Mouse (Mus musculus) midbrain, embryonic 11.5 days (tissue): ENCODE measurements around the gene Vmn2r20. TPM values are rescaled to one million over a fixed set of nuclear protein-coding genes. Genes with fewer than 3 reads are reported as not detected.
"Not testable (repeated sequence)": the region's sequence is repeated elsewhere in the genome, so short reads cannot be mapped to it uniquely, and the experiment has no call there.

Source experiments
- ATAC-seq: fragments of 200-750 bp; cut with Nextera tagmentation; 2 replicates; pipeline ENCODE4 v1.8.0; 2017; ENCODE audit warnings: moderate TSS enrichment, moderate library complexity; ENCODE audit not compliant: low FRiP score
- DNase-seq: peaks from one replicate; pipeline ENCODE4 v3.0.0; 2015; ENCODE audit warnings: low spot score; ENCODE audit errors: missing footprints
- H3K27ac ChIP-seq: fragments of 300-500 bp; sonication (generic); 2 replicates; pipeline ENCODE4 v1.5.1; 2014; ENCODE audit warnings: low read depth, low read length
- H3K27me3 ChIP-seq: fragments of 300-500 bp; sonication (generic); 2 replicates; pipeline ENCODE4 v1.6.1; 2014; ENCODE audit warnings: mild to moderate bottlenecking, low read length, moderate library complexity, mixed read lengths; ENCODE audit not compliant: control insufficient read depth, insufficient read depth
- H3K36me3 ChIP-seq: fragments of 300-500 bp; sonication (generic); 2 replicates; pipeline ENCODE4 v1.6.1; 2014; ENCODE audit warnings: mild to moderate bottlenecking, low read length, moderate library complexity, mixed read lengths; ENCODE audit not compliant: control insufficient read depth, insufficient read depth
- H3K4me1 ChIP-seq: fragments of 300-500 bp; sonication (generic); 2 replicates; pipeline ENCODE4 v1.6.1; 2014; ENCODE audit warnings: low read length; ENCODE audit not compliant: control insufficient read depth, insufficient read depth
- H3K4me2 ChIP-seq: fragments of 300-500 bp; sonication (generic); 2 replicates; pipeline ENCODE4 v1.6.1; 2014; ENCODE audit warnings: mild to moderate bottlenecking, moderate library complexity
- H3K4me3 ChIP-seq: fragments of 300-500 bp; sonication (generic); 2 replicates; pipeline ENCODE4 v1.5.1; 2014; ENCODE audit warnings: low read depth, low read length
- H3K9ac ChIP-seq: fragments of 300-500 bp; sonication (generic); 2 replicates; pipeline ENCODE4 v1.6.1; 2014; ENCODE audit warnings: low read length
- H3K9me3 ChIP-seq: fragments of 300-500 bp; sonication (generic); 2 replicates; pipeline ENCODE4 v1.6.1; 2016; ENCODE audit warnings: low read length; ENCODE audit not compliant: control insufficient read depth
- WGBS: fragments of 180-500 bp; shearing (Covaris S2); extraction: QIAGEN DNeasy Blood & Tissue Kit; methylation state at CpG from one replicate; pipeline ENCODE4 v1.1.7; 2014; 5-methylcytosine and 5-hydroxymethylcytosine counted together
- polyA plus RNA-seq: library from polyadenylated mRNA; unstranded; fragments of >200 nt; fragmentation: Nextera tagmentation; extraction: Ambion mirVana; gene quantifications from 2 replicates; pipeline ENCODE4 v1.2.1, GENCODE M21; 2014

Vmn2r20 gene
- polyA plus RNA-seq, result not detected in 2 replicates

- not testable (repeated sequence) for H3K9me3 ChIP-seq, H3K4me1 ChIP-seq, H3K27ac ChIP-seq, H3K27me3 ChIP-seq, H3K9ac ChIP-seq, ATAC-seq, H3K4me3 ChIP-seq, DNase-seq, H3K4me2 ChIP-seq, H3K36me3 ChIP-seq
- no CpG with 5 or more reads among the region's 4 CpGs for WGBS
Measured at GRCm38 (mm10) chr6:123418016-123418415, at the start of gene Vmn2r20. Gene Vmn2r20 (minus strand): TSS chr6:123418116.

- ATAC-seq, H3K4me2 ChIP-seq, H3K9me3 ChIP-seq, H3K36me3 ChIP-seq, DNase-seq, H3K4me1 ChIP-seq, H3K27me3 ChIP-seq, H3K4me3 ChIP-seq, H3K27ac ChIP-seq, H3K9ac ChIP-seq: not testable (repeated sequence)
- WGBS, result no CpG with 5 or more reads among the region's 1 CpGs
Measured at GRCm38 (mm10) chr6:123424413-123424812, 6.5 kb upstream of the Vmn2r20 start.

DNA sequence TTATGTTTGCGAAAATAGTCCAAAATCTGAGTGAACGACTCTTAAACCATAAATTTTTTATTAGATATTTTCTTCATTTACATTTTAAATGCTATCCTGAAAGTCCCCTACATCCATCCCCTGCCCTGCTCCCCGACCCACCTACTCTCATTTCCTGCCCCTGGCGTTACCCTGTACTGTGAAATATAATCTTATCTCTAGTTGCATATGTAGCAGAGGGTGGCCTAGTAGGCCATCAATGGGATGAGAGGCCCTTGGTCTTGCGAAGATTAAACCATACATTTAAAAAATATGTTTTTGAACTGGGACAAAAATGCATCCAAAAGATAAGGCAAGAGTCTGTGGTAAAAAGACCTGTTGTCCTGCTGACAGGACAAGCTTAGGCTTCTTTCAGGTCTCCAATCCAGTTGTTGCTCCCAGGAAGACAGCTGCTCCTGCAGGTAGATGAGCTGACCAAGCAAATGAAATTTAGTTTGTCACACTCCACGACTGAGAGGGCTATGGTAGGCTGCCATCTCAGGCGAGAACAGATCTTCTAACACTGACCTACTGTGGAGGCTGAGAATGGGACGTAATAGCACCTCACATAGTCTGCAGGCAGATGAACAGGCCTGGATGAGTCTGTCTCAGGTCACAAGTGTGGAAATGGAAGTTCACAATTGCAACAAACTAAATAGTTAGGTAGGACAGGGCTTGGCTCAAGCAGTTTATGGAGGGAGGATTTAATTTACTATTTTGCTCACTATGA lies 10.8 kb downstream of the Vmn2r20 start:
- not testable (repeated sequence) for H3K9me3 ChIP-seq, H3K36me3 ChIP-seq, H3K27me3 ChIP-seq, H3K9ac ChIP-seq, ATAC-seq, H3K4me2 ChIP-seq, H3K4me3 ChIP-seq, DNase-seq, H3K4me1 ChIP-seq, H3K27ac ChIP-seq
- WGBS, result no CpG with 5 or more reads among the region's 8 CpGs

DNA sequence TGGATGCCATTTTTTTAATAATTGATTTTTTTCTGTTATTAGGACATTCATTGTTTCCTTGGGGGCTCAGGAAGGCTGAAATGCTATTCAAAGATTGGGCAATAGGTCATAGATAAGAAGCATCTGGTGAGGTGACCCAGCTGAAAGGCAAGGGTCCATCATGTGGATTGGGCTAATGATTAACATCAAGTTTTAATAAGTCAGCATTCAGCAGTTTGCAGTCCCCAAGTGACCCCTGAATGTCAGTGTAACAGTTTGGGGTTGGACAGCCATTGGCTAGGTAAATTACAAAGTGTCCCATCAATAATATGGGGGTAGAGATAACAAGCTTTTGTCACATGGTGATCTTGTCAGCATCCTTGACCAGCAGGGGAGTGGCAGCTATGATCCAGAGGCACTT lies 29.1 kb downstream of the Vmn2r20 start:
- not testable (repeated sequence) for ATAC-seq, DNase-seq, H3K4me3 ChIP-seq, H3K9me3 ChIP-seq, H3K4me2 ChIP-seq, H3K27me3 ChIP-seq, H3K27ac ChIP-seq, H3K36me3 ChIP-seq, H3K9ac ChIP-seq, H3K4me1 ChIP-seq

DNA sequence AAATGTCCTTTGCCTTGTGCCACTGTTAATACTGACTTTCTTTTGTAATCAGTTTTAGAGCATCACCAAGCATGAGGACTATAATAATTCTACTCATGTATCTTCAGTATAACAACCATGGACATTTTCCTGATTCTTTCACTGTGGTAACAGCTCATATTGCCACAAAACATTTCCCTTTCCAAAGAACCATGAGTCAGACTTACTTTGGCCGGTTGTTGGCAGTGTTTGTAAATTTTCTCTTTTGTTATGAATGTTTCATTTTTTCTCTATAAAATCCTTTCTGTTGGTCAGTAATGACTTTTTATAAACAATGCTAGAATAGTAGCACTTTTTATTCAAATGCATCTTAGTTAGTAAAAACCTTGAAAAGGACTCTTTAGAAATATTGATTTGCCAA lies 71.8 kb downstream of the Vmn2r20 start:
- no peak overlapping the region for H3K4me3 ChIP-seq
- H3K36me3 ChIP-seq, result no peaks in the 10 kb centered on the region
- ATAC-seq (no peak), DNase-seq (no peak)
- no peaks in the 10 kb centered on the region for H3K4me1 ChIP-seq
- H3K4me2 ChIP-seq, result no peak overlapping the region
- no peak overlapping the region for H3K9ac ChIP-seq
- 91% methylated on average over 1 of the region's 1 CpGs for WGBS
- H3K9me3 ChIP-seq, result no peaks in the 10 kb centered on the region
- no peaks in the 10 kb centered on the region for H3K27me3 ChIP-seq
- H3K27ac ChIP-seq, result no peak overlapping the region

DNA sequence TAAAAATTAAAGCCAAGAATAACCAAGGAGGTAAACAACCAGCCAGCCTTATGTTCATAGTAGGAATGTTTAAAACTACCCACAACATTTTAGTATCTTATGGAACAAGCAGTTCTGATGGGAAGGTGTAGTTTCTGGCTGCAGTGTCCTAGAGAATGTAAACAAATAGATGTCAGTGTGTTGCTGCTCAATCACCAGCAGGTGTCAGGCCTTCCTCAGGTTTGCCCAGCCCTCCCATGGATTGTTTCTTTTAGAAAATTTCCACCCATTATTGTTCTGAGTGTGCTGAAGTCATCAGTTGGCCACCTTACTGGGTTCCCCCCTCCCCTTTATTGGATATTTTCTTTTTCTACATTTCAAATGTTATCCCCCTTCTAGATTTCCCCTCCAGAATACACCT lies 77.8 kb downstream of the Vmn2r20 start:
- peak; percentile 66; the same call in 1 of the 2 replicates for ATAC-seq

DNA sequence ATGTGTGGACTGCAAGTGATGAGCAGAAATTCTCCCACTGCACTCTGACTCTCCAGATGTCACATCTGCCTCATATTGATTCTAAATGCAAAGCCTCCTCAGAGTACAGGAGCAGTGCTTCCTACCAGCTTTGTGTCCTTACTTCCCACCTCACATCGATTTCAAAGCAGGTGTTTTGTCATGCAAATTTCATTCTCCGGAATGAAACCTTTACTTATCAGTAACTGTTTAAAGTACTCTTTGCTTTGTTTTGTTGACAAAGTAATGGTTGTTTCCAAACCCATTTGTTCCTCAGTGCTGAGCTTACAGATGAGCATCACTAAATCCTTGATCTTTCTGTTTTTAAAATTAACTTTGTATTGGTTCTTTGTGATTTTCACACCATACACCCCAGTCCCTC lies 85.4 kb downstream of the Vmn2r20 start:
- H3K4me3 ChIP-seq, result no peak overlapping the region
- 54% methylated on average over 2 of the region's 2 CpGs for WGBS
- no peak overlapping the region for H3K9ac ChIP-seq
- H3K4me1 ChIP-seq, result no peaks in the 10 kb centered on the region
- no peak overlapping the region for H3K4me2 ChIP-seq
- H3K36me3 ChIP-seq, result no peaks in the 10 kb centered on the region
- H3K27me3 ChIP-seq, result no peaks in the 10 kb centered on the region
- no peak for DNase-seq
- no peak overlapping the region for H3K27ac ChIP-seq
- ATAC-seq, result no peak
- no peaks in the 10 kb centered on the region for H3K9me3 ChIP-seq

More for the DNA sequence above, 77.8 kb downstream of the Vmn2r20 start:
- no peaks in the 10 kb centered on the region for H3K27me3 ChIP-seq
- no peak overlapping the region for H3K4me3 ChIP-seq
- H3K4me2 ChIP-seq, result no peak overlapping the region
- no peaks in the 10 kb centered on the region for H3K9me3 ChIP-seq
- H3K4me1 ChIP-seq, result no peaks in the 10 kb centered on the region
- H3K27ac ChIP-seq, result no peak overlapping the region
- DNase-seq, result no peak
- H3K9ac ChIP-seq, result no peak overlapping the region
- no peaks in the 10 kb centered on the region for H3K36me3 ChIP-seq

Other genes with a start within 250 kb of the Vmn2r20 start
- gene Clec4b2, start 245.2 kb downstream of the Vmn2r20 start, polyA plus RNA-seq, result not detected in 2 replicates
- 0.94 and 1.0 TPM in 2 replicates for gene Clec4n, start 188.3 kb downstream of the Vmn2r20 start, polyA plus RNA-seq
- gene Clec4d, start 156.0 kb downstream of the Vmn2r20 start, polyA plus RNA-seq, result not detected in 2 replicates
- gene Clec4e, start 128.2 kb downstream of the Vmn2r20 start, polyA plus RNA-seq, result not detected in 2 replicates
- not detected in 2 replicates for gene Vmn2r19, start 109.8 kb downstream of the Vmn2r20 start, polyA plus RNA-seq
- not detected in 2 replicates for gene Vmn2r21, start 115.3 kb upstream of the Vmn2r20 start, polyA plus RNA-seq
- not detected in 2 replicates for gene Vmn2r22, start 232.6 kb upstream of the Vmn2r20 start, polyA plus RNA-seq